Mouse (Mus musculus) hindbrain, embryonic 15.5 days (tissue): ENCODE measurements around the gene Rab5c. TPM values are rescaled to one million over a fixed set of nuclear protein-coding genes. Genes with fewer than 3 reads are reported as not detected.

Source experiments
- ATAC-seq: fragments of 200-750 bp; cut with Nextera tagmentation; 2 replicates; pipeline ENCODE4 v1.8.0; 2017; ENCODE audit warnings: low read depth, moderate number of reproducible peaks, moderate TSS enrichment; ENCODE audit not compliant: low FRiP score
- H3K27ac ChIP-seq: fragments of 300-500 bp; sonication (generic); replicated peaks from 2 replicates; pipeline ENCODE4 v1.5.1; 2015; ENCODE audit warnings: mild to moderate bottlenecking, inconsistent platforms
- H3K27me3 ChIP-seq: fragments of 300-500 bp; sonication (generic); 2 replicates; pipeline ENCODE4 v1.6.1; 2015; ENCODE audit warnings: control low read depth, inconsistent platforms
- H3K36me3 ChIP-seq: fragments of 300-500 bp; sonication (generic); 2 replicates; pipeline ENCODE4 v1.6.1; 2015; ENCODE audit warnings: control low read depth, inconsistent platforms
- H3K4me1 ChIP-seq: fragments of 300-500 bp; sonication (generic); replicated peaks from 2 replicates; pipeline ENCODE4 v1.6.1; 2015; ENCODE audit warnings: control low read depth, inconsistent platforms
- H3K4me2 ChIP-seq: fragments of 300-500 bp; sonication (generic); 2 replicates; pipeline ENCODE4 v1.6.1; 2015; ENCODE audit warnings: moderate library complexity, mild to moderate bottlenecking, inconsistent platforms
- H3K4me3 ChIP-seq: fragments of 300-500 bp; sonication (generic); 2 replicates; pipeline ENCODE4 v1.5.1; 2015; ENCODE audit warnings: mild to moderate bottlenecking, inconsistent platforms
- H3K9ac ChIP-seq: fragments of 300-500 bp; sonication (generic); 2 replicates; pipeline ENCODE4 v1.6.1; 2015; ENCODE audit warnings: inconsistent platforms
- H3K9me3 ChIP-seq: fragments of 300-500 bp; sonication (generic); 2 replicates; pipeline ENCODE4 v1.6.1; 2016; ENCODE audit warnings: control low read depth, inconsistent platforms
- WGBS: fragments of 180-500 bp; shearing (Covaris S2); methylation state at CpG from one replicate; pipeline ENCODE4 v1.1.7; 2015; 5-methylcytosine and 5-hydroxymethylcytosine counted together
- polyA plus RNA-seq: library from polyadenylated mRNA; unstranded; fragments of >200 nt; fragmentation: Nextera tagmentation; extraction: Ambion mirVana; gene quantifications from 2 replicates; pipeline ENCODE4 v1.2.1, GENCODE M21; 2015

Rab5c gene
- 42.0 and 42.4 TPM in 2 replicates for polyA plus RNA-seq

DNA sequence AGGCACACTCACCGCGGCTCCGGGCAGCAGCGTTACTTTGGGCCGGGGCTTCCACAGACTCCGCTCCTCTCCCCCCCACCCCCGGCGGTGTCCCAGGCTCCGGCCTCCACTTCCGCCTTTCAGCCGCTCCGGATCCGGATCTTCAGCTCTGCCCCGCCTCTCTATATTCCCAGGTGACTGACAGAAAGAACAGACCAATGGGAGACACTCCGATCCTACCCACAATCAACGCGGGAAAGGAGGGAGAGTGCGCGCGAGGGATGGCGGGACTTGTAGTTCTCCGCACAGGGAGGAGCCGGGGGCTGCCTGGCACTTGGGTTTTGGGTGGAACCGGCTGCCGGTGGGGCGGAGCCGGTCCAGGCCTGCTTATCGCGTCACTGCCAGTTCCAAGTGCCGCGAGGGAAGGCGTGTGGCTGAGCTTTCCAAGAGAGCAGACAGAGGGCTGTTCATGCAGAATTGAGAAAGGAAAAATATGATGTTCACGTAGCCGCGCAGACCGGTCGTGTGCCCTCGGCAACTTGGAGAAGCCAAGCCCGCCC, at the start of gene Rab5c:
TSS of gene Rab5c (minus strand) at position 150 of the 539 bp plus-strand sequence.
- H3K9me3 ChIP-seq: no peaks in the 10 kb centered on the region
- peak within 1 kb of the TSS; percentile 82 for H3K9ac ChIP-seq
- H3K27me3 ChIP-seq: no peaks in the 10 kb centered on the region
- H3K27ac ChIP-seq: peak within 1 kb of the TSS; percentile 88
- peak; percentile 99 for ATAC-seq
- peaks cover 12% of the 10 kb centered on the region; the same call in 1 of the 2 replicates for H3K36me3 ChIP-seq
- H3K4me2 ChIP-seq: peak within 1 kb of the TSS; percentile 89
- peak within 1 kb of the TSS; percentile 88 for H3K4me3 ChIP-seq
- 0% methylated on average over 38 of the region's 39 CpGs for WGBS
- H3K4me1 ChIP-seq: peaks cover 24% of the 10 kb centered on the region

DNA sequence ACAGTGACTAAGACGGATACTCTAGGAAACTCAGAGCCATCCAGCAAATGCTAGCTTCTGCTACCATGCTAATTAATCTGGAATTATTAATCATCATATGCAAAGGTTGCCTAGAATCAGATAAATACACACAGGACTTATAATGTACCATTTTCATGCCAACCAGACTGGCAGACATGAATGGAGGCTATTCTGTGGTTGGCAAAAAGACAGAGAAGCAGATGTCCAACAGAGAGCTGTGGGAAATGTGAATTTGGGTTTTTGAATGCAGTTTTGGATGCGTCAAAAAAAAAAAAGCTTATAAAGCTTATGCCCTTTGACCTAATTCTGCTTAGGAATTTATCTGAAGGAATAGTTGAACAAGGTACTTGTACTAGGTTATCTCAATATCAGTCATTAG, 47.8 kb upstream of the Rab5c start:
- no peak for ATAC-seq
- 82% methylated on average over 2 of the region's 2 CpGs for WGBS
- no peaks in the 10 kb centered on the region for H3K9me3 ChIP-seq

DNA sequence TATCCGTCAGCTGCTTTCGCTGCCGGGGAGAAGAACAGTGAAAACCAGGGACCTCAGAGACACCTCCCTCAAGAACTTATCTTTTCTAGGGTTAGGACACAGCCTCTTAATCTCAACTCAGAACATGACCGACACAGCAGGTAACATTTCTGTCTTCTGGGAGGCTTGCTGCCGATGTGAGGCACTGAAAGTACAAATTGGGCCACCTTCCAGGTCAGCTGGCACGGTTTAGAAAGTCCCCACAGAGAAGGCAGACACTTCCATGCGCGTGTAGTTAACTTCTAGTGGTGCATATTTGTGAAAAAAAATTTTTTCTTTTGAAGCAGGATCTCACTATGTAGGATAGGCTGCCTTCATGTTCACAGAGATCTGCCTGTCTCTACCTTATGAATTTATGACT, 46.3 kb upstream of the Rab5c start:
- no peaks in the 10 kb centered on the region for H3K4me1 ChIP-seq
- 83% methylated on average over 8 of the region's 8 CpGs for WGBS

More for the DNA sequence above, 47.8 kb upstream of the Rab5c start:
- Histone ChIP-seq H3K4me1 (no peaks in the 10 kb centered on the region), H3K9ac (no peak overlapping the region), H3K4me3 (no peak overlapping the region), H3K27me3 (no peaks in the 10 kb centered on the region), H3K27ac (no peak overlapping the region), H3K4me2 (no peak overlapping the region), H3K36me3 (peaks cover 57% of the 10 kb centered on the region)

DNA sequence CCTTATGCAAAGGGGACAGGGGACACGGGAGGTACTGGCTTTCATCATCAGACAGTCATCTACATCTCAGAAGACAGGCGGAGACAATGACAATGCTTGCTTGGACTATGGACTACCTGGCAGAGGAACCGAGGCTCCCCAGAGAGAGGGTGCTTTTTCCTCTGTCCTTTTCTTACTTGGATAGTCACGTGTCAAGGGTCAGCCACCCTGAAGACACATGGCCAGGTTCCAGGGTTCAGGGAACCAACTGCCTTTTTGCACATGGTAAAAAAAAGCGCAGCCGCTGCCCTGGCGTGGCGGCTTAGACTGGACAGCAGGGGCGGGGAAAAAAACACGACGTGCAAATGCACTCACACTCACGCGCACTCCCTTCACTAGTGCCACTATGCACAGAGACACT, 44.6 kb upstream of the Rab5c start:
- H3K9me3 ChIP-seq: no peaks in the 10 kb centered on the region
- peaks cover 53% of the 10 kb centered on the region for H3K36me3 ChIP-seq
- H3K27me3 ChIP-seq: no peaks in the 10 kb centered on the region
- no peaks in the 10 kb centered on the region for H3K4me1 ChIP-seq
- ATAC-seq: no peak
- H3K27ac ChIP-seq: no peak overlapping the region
- H3K9ac ChIP-seq: no peak overlapping the region
- 88% methylated on average over 13 of the region's 13 CpGs for WGBS
- no peak overlapping the region for H3K4me2 ChIP-seq
- H3K4me3 ChIP-seq: no peak overlapping the region

More for the DNA sequence above, 46.3 kb upstream of the Rab5c start:
- no peak overlapping the region for H3K27ac ChIP-seq
- H3K9ac ChIP-seq: no peak overlapping the region
- H3K4me2 ChIP-seq: no peak overlapping the region
- H3K4me3 ChIP-seq: no peak overlapping the region
- no peaks in the 10 kb centered on the region for H3K9me3 ChIP-seq
- ATAC-seq: no peak
- peaks cover 59% of the 10 kb centered on the region for H3K36me3 ChIP-seq
- no peaks in the 10 kb centered on the region for H3K27me3 ChIP-seq

DNA sequence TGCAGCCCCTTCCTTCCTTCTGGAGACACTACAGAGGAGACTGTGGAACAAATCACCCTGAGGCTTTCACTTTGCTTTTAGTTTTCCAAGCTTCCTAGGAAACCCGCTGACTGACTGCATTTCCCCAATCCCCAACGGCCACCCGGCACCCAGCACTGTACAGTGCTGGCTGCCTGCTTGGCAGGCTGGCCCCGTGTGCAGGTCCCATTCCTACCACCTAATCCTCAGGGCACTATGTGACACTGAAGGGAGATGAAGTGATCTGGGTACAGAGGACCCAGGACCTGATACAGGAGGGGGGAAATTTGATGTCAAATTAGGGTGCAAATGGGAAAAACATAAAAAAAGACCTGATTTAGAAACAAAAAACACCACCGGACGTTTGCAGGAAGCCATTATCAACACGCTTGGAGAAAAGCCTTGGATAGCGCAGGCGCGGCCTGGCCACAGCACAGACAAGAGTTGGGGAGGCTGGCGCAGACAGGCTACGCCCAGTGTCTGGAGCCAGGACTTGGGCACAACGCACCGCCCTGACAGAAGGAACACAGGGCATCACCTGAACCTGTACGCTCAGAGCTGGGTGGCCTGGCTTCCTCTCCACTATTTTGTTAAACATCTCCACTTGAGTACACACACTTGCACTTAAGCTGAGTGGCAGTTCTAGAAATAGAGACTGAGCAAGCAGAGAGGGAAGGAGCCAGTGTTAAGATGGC, 43.9 kb upstream of the Rab5c start:
- no peak overlapping the region for H3K4me2 ChIP-seq
- ATAC-seq: no peak

DNA sequence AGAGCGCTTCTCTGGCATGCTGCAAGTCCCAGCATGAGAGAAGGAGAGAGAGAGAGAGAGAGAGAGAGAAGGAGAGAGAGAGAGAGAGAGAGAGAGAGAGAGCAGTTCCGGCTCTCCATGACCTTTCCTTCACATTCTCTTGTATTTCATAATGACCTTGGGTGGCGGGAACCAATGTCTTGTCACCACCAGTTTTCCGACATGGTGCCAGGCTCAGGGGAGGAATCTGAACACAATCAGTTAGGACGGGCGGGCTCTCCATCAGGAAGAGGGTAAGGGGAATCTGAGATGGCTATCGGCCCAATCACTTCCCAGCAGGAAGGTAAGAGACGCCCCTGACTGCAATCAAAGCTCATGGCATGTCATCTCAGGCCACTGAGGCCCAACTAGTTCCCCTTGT, 42.2 kb upstream of the Rab5c start:
- Histone ChIP-seq H3K4me1 (no peaks in the 10 kb centered on the region), H3K36me3 (peaks cover 42% of the 10 kb centered on the region), H3K27ac (no peak overlapping the region), H3K9me3 (no peaks in the 10 kb centered on the region), H3K27me3 (no peaks in the 10 kb centered on the region), H3K4me2 (no peak overlapping the region), H3K9ac (no peak overlapping the region), H3K4me3 (no peak overlapping the region)
- no peak for ATAC-seq
- WGBS: 82% methylated on average over 8 of the region's 8 CpGs

More for the DNA sequence above, 43.9 kb upstream of the Rab5c start:
- Histone ChIP-seq H3K27ac (no peak overlapping the region), H3K4me1 (no peaks in the 10 kb centered on the region), H3K4me3 (no peak overlapping the region), H3K9me3 (no peaks in the 10 kb centered on the region), H3K36me3 (peaks cover 46% of the 10 kb centered on the region), H3K9ac (no peak overlapping the region), H3K27me3 (no peaks in the 10 kb centered on the region)
- 90% methylated on average over 15 of the region's 15 CpGs for WGBS

GRCm38 (mm10) chr11:100778069-100778468, 40.1 kb upstream of the Rab5c start:
- H3K27me3 ChIP-seq: no peaks in the 10 kb centered on the region
- no peak for ATAC-seq
- H3K36me3 ChIP-seq: peaks cover 29% of the 10 kb centered on the region
- H3K4me3 ChIP-seq: no peak overlapping the region
- no peak overlapping the region for H3K9ac ChIP-seq
- no peaks in the 10 kb centered on the region for H3K4me1 ChIP-seq
- no peak overlapping the region for H3K27ac ChIP-seq
- H3K9me3 ChIP-seq: no peaks in the 10 kb centered on the region
- WGBS: 84% methylated on average over 3 of the region's 3 CpGs
- no peak overlapping the region for H3K4me2 ChIP-seq

GRCm38 (mm10) chr11:100775921-100776320, 37.9 kb upstream of the Rab5c start:
- H3K4me1 ChIP-seq: no peaks in the 10 kb centered on the region; the same call in 1 of the 2 replicates
- H3K9ac ChIP-seq: no peak overlapping the region
- no peaks in the 10 kb centered on the region for H3K9me3 ChIP-seq
- ATAC-seq: no peak
- peaks cover 12% of the 10 kb centered on the region; the same call in 1 of the 2 replicates for H3K36me3 ChIP-seq
- 80% methylated on average over 10 of the region's 10 CpGs for WGBS
- H3K27ac ChIP-seq: no peak overlapping the region
- no peak overlapping the region for H3K4me3 ChIP-seq
- no peaks in the 10 kb centered on the region for H3K27me3 ChIP-seq
- no peak overlapping the region for H3K4me2 ChIP-seq

GRCm38 (mm10) chr11:100774261-100774660, 36.2 kb upstream of the Rab5c start:
- no peak for ATAC-seq
- Histone ChIP-seq H3K9ac (no peak overlapping the region), H3K4me2 (no peak overlapping the region), H3K4me3 (no peak overlapping the region), H3K4me1 (peaks cover 7% of the 10 kb centered on the region), H3K27me3 (no peaks in the 10 kb centered on the region), H3K9me3 (no peaks in the 10 kb centered on the region), H3K36me3 (peaks cover 3% of the 10 kb centered on the region; the same call in 1 of the 2 replicates), H3K27ac (no peak overlapping the region)
- 82% methylated on average over 4 of the region's 4 CpGs for WGBS

DNA sequence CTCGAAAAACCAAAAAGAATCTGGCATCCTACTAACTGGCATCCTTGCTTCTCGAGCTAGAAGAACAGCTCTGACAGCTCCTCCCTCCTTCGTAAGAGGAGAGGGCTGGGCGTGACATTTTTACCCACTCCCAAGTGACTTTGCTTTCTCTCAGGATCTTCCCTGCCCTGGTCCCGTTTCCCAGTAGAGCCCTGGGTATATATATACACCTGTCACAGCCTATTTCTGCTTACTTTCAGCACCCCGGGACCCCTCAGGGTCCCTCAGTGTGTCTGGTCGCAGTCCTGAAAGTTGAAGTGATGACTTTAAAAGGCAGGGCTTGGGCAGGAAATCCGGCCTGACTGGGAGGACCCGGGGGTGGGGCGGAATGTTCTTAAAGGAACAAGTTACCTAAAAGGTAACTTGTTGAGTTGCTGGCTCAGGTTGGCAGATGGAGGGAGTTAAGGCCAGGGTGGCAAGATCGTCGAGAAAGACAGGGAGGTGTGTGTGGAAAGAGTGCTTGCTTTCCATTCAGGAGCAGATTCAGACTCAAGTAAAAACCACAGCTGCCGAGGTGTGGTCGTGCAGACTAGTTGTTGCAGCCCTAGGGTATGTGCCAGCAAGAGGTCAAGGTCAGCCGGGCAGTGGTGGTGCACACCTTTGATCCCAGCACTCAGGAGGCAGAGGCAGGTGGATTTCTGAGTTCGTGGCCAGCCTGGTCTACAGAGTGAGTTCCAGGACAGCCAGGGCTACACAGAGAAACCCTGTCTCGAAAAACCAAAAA, 32.8 kb upstream of the Rab5c start, which contains the start of gene Ghdc:
TSS of gene Ghdc (minus strand) at position 312 of the 763 bp plus-strand sequence.
- Histone ChIP-seq H3K4me3 (peak within 1 kb of the TSS; percentile 61), H3K4me2 (peak within 1 kb of the TSS; percentile 57), H3K36me3 (no peaks in the 10 kb centered on the region), H3K9ac (peak within 1 kb of the TSS; percentile 51), H3K27me3 (no peaks in the 10 kb centered on the region), H3K4me1 (peaks cover 7% of the 10 kb centered on the region), H3K27ac (peak within 1 kb of the TSS; percentile 71), H3K9me3 (no peaks in the 10 kb centered on the region)
- WGBS: 27% methylated on average over 17 of the region's 17 CpGs
- ATAC-seq: peak; percentile 71

- H3K4me2 ChIP-seq: peak overlapping the region; percentile 57
- H3K36me3 ChIP-seq: no peaks in the 10 kb centered on the region
- WGBS: 52% methylated on average over 6 of the region's 6 CpGs
- H3K27ac ChIP-seq: peak overlapping the region; percentile 71; the same call in 1 of the 2 replicates
- peak overlapping the region; percentile 61 for H3K4me3 ChIP-seq
- H3K27me3 ChIP-seq: no peaks in the 10 kb centered on the region
- ATAC-seq: no peak
- H3K4me1 ChIP-seq: peaks cover 7% of the 10 kb centered on the region
- H3K9ac ChIP-seq: peak overlapping the region; percentile 51
- H3K9me3 ChIP-seq: no peaks in the 10 kb centered on the region
These were observed 32.0 kb upstream of the Rab5c start for GRCm38 (mm10) chr11:100769980-100770379.

- no peak overlapping the region for H3K9ac ChIP-seq
- WGBS: 92% methylated on average over 5 of the region's 5 CpGs
- peaks cover 7% of the 10 kb centered on the region for H3K4me1 ChIP-seq
- ATAC-seq: no peak
- no peak overlapping the region for H3K4me3 ChIP-seq
- no peaks in the 10 kb centered on the region for H3K27me3 ChIP-seq
- no peaks in the 10 kb centered on the region for H3K36me3 ChIP-seq
- H3K4me2 ChIP-seq: no peak overlapping the region
- no peaks in the 10 kb centered on the region for H3K9me3 ChIP-seq
- H3K27ac ChIP-seq: no peak overlapping the region
These were observed 29.9 kb upstream of the Rab5c start for GRCm38 (mm10) chr11:100767871-100768270.
